In genomic region chr11:64895804-64896466, GRCm38 (mm10) we compare ENCODE assay signal across 23 mouse cellular contexts.
DNase-seq lines count a peak whose midpoint lies in the region; ATAC-seq lines count a peak whose summit lies in the region.
"Had no signal": no experiment of that assay in that cellular context is flagged by ENCODE, and none has a peak within 500 bp of the region (broad histone marks: within the 10 kb centered on the region; RNA-seq: fewer than 3 reads in every experiment).

No protein-coding gene starts in this region.

- no peaks in the 10 kb centered on the region for H3K9me3 ChIP-seq in forebrain, embryonic 15.5 days
- no peaks in the 10 kb centered on the region for H3K9me3 ChIP-seq in forebrain, embryonic 11.5 days (ENCODE audit: control insufficient read depth, low read length)
- H3K9me3 ChIP-seq: embryonic facial prominence, embryonic 15.5 days; heart, embryonic 15.5 days; hindbrain, embryonic 13.5 days had no signal

- no peak overlapping the region for H3K27ac ChIP-seq in forebrain, embryonic 15.5 days (replicated peaks)
- H3K27ac ChIP-seq in forebrain, embryonic 11.5 days (ENCODE audit: low read depth, low read length): no peak overlapping the region
- H3K27ac ChIP-seq: embryonic facial prominence, embryonic 15.5 days; heart, adult 2 months; heart, embryonic 15.5 days; hindbrain, embryonic 13.5 days; hindbrain, postnatal 0 days had no signal

- ATAC-seq in forebrain, embryonic 15.5 days (replicated peaks): peak; percentile 91
- ATAC-seq in forebrain, embryonic 11.5 days (replicated peaks; ENCODE audit: low FRiP score): no peak
- ATAC-seq: activated CD4-positive, CD25-positive, alpha-beta regulatory T cell, adult 4 months; hindbrain, postnatal 0 days; Patski had no signal

- peaks cover 19% of the 10 kb centered on the region; the same call in 1 of the 2 replicates for H3K27me3 ChIP-seq in forebrain, embryonic 15.5 days
- H3K27me3 ChIP-seq in forebrain, embryonic 11.5 days (ENCODE audit: control insufficient read depth, insufficient read depth, low read length): no peaks in the 10 kb centered on the region; the same call in 1 of the 2 replicates
- H3K27me3 ChIP-seq: embryonic facial prominence, embryonic 15.5 days; heart, embryonic 15.5 days; Patski had no signal

- H3K4me2 ChIP-seq in forebrain, embryonic 15.5 days (replicated peaks): no peak overlapping the region
- H3K4me2 ChIP-seq in forebrain, embryonic 11.5 days (ENCODE audit: low read depth, low read length, severe bottlenecking): no peak overlapping the region
- H3K4me2 ChIP-seq: embryonic facial prominence, embryonic 15.5 days; heart, embryonic 11.5 days; heart, embryonic 15.5 days; hindbrain, embryonic 13.5 days had no signal

- 57% methylated on average over 14 of the region's 14 CpGs for WGBS in forebrain, embryonic 15.5 days
- 85% methylated on average over 14 of the region's 14 CpGs for WGBS in forebrain, embryonic 11.5 days

- intact Hi-C loops in left cerebral cortex, postnatal 14 days (cut with DNase I): loop anchor here (5.0 to 10.0 kb wide), 2 partner anchors 151 to 974 kb away; partner anchors contain the start of gene Hs3st3b1

- H3K36me3 ChIP-seq in forebrain, embryonic 15.5 days: no peaks in the 10 kb centered on the region
- H3K36me3 ChIP-seq in forebrain, embryonic 11.5 days (ENCODE audit: control insufficient read depth, insufficient read depth, low read length): no peaks in the 10 kb centered on the region
- H3K36me3 ChIP-seq: embryonic facial prominence, embryonic 15.5 days; heart, embryonic 15.5 days; hindbrain, embryonic 13.5 days had no signal

- no peak for DNase-seq in forebrain, embryonic 11.5 days (ENCODE audit: low spot score)
- peak; percentile 4 to 32 for DNase-seq in left cerebral cortex, postnatal 14 days (ENCODE audit: low spot score in 2 of 2)
- DNase-seq in left cerebral cortex, adult 9 months (ENCODE audit: low spot score in 2 of 2): no peak
- peak; percentile 2 for DNase-seq in brain, adult 2 months (ENCODE audit: low read depth, low spot score)
- peak; percentile 47 for DNase-seq in brain, embryonic 18.5 days (ENCODE audit: low read depth, low spot score)
- DNase-seq in gastrocnemius, adult 8-10 months (ENCODE audit: low spot score in 2 of 2): no peak
- DNase-seq: adrenal gland, postnatal 14 days; cerebellum, adult 11 months; cerebellum, adult 8-10 months; cerebellum, postnatal 14 days; embryo, embryonic 11 days; gastrocnemius, postnatal 14 days; heart, adult 2 months; heart, postnatal 14 days had no signal

- peaks cover 18% of the 10 kb centered on the region for H3K4me1 ChIP-seq in forebrain, embryonic 15.5 days
- H3K4me1 ChIP-seq in forebrain, embryonic 11.5 days (replicated peaks; ENCODE audit: control insufficient read depth, insufficient read depth, low read length): 0 out of 2 replicates have a peak, but pooled peaks cover 2% of the 10 kb centered on the region

- H3K4me3 ChIP-seq in forebrain, embryonic 15.5 days: no peak overlapping the region
- no peak overlapping the region for H3K4me3 ChIP-seq in forebrain, embryonic 11.5 days (ENCODE audit: low read depth, low read length)
- H3K4me3 ChIP-seq: embryonic facial prominence, embryonic 15.5 days; erythroblast, embryonic 14.5 days; heart, adult 2 months; heart, embryonic 15.5 days; hindbrain, embryonic 13.5 days had no signal

- H3K9ac ChIP-seq in forebrain, embryonic 15.5 days (replicated peaks): no peak overlapping the region
- no peak overlapping the region for H3K9ac ChIP-seq in forebrain, embryonic 11.5 days (ENCODE audit: low read length)
- H3K9ac ChIP-seq: embryonic facial prominence, embryonic 15.5 days; heart, embryonic 15.5 days; hindbrain, embryonic 13.5 days had no signal

Comparison
In these comparisons a context has a peak if more than half of its experiments do, and no peak if none do; other contexts are left out.
1. DNase-seq: peak in left cerebral cortex, postnatal 14 days (2 of 2), brain, adult 2 months (single experiment) and brain, embryonic 18.5 days (single experiment); none in forebrain, embryonic 11.5 days (single experiment), left cerebral cortex, adult 9 months (0 of 2) and gastrocnemius, adult 8-10 months (0 of 2).